Mouse (Mus musculus) neural tube, embryonic 15.5 days (tissue): ENCODE measurements around the gene Vil1. TPM values are rescaled to one million over a fixed set of nuclear protein-coding genes. Genes with fewer than 3 reads are reported as not detected.
A peak's percentile ranks its signal among the peaks of the same experiment; 100 is the strongest.
"Not testable (repeated sequence)": the region's sequence is repeated elsewhere in the genome, so short reads cannot be mapped to it uniquely, and the experiment has no call there.

Source experiments
- ATAC-seq: fragments of 200-750 bp; cut with Nextera tagmentation; 2 replicates; pipeline ENCODE4 v1.8.0; 2017; ENCODE audit warnings: mild to moderate bottlenecking, moderate TSS enrichment, moderate library complexity; ENCODE audit not compliant: low FRiP score
- H3K27ac ChIP-seq: fragments of 300-500 bp; sonication (generic); replicated peaks from 2 replicates; pipeline ENCODE4 v1.5.1; 2015; ENCODE audit warnings: mild to moderate bottlenecking, inconsistent platforms
- H3K27me3 ChIP-seq: fragments of 300-500 bp; sonication (generic); replicated peaks from 2 replicates; pipeline ENCODE4 v1.6.1; 2015; ENCODE audit warnings: inconsistent platforms
- H3K36me3 ChIP-seq: fragments of 300-500 bp; sonication (generic); 2 replicates; pipeline ENCODE4 v1.6.1; 2015; ENCODE audit warnings: inconsistent platforms
- H3K4me1 ChIP-seq: fragments of 300-500 bp; sonication (generic); 2 replicates; pipeline ENCODE4 v1.6.1; 2015; ENCODE audit warnings: inconsistent platforms
- H3K4me2 ChIP-seq: fragments of 300-500 bp; sonication (generic); 2 replicates; pipeline ENCODE4 v1.6.1; 2015; ENCODE audit warnings: inconsistent platforms, mild to moderate bottlenecking, moderate library complexity
- H3K4me3 ChIP-seq: fragments of 300-500 bp; sonication (generic); replicated peaks from 2 replicates; pipeline ENCODE4 v1.5.1; 2015; ENCODE audit warnings: mild to moderate bottlenecking, inconsistent platforms
- H3K9ac ChIP-seq: fragments of 300-500 bp; sonication (generic); replicated peaks from 2 replicates; pipeline ENCODE4 v1.6.1; 2015; ENCODE audit warnings: mild to moderate bottlenecking, inconsistent platforms
- H3K9me3 ChIP-seq: fragments of 300-500 bp; sonication (generic); replicated peaks from 2 replicates; pipeline ENCODE4 v1.6.1; 2016; ENCODE audit warnings: inconsistent platforms
- WGBS: fragments of 180-500 bp; shearing (Covaris S2); methylation state at CpG from one replicate; pipeline ENCODE4 v1.1.7; 2015; ENCODE audit warnings: mixed read lengths; 5-methylcytosine and 5-hydroxymethylcytosine counted together
- polyA plus RNA-seq: library from polyadenylated mRNA; unstranded; fragments of >200 nt; fragmentation: Nextera tagmentation; extraction: Ambion mirVana; gene quantifications from 2 replicates; pipeline ENCODE4 v1.2.1, GENCODE M21; 2015

Vil1 gene
- polyA plus RNA-seq, 1 experiment from 2014 or later: 0.33 TPM

DNA sequence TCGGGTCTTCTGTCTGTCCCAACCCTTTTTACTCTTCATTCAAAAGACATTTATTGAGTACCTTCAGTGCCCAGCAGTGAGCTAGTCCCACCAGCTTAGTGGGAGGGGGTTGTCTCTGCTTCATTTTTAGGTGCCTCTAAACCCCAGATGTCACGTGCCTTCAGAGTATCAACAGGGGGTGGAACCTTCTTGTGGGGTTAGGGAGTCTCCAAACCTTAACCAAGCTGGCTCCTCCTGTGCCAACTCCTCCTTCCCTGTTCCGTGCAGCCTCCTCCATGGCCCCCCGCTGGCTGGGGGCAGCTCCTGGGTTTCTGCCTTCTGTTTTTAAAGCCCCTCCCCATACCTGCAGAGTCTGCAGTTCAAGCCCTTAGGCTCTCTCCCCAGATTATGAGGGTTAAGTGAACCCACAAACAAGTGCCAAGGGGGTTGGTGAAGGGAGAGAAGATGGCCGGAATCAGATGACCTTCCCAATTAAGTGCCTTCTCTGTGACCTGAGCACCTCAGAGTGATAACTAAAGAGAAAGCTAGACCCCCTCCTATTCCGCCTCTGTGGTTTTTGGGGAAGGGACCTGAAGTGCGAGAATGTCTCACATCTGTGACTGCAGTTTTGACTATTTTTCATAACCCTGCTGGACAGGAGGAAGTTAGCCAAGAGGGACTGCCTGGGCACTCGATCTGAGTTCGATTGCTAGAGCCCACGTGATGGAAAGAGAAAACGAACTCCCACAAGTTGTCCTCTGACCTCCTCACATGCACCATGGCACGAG lies 12.5 kb upstream of the Vil1 start:
- peak overlapping the region; percentile 45 for H3K4me3 ChIP-seq
- H3K9me3 ChIP-seq, ATAC-seq, H3K27me3 ChIP-seq, H3K36me3 ChIP-seq: not testable (repeated sequence)
- peak overlapping the region; percentile 81; the same call in 1 of the 2 replicates for H3K27ac ChIP-seq
- peak overlapping the region; percentile 82 for H3K4me2 ChIP-seq
- H3K4me1 ChIP-seq: peaks cover 28% of the 10 kb centered on the region
- peak overlapping the region; percentile 44; the same call in 1 of the 2 replicates for H3K9ac ChIP-seq
- WGBS: 10% methylated on average over 12 of the region's 12 CpGs

DNA sequence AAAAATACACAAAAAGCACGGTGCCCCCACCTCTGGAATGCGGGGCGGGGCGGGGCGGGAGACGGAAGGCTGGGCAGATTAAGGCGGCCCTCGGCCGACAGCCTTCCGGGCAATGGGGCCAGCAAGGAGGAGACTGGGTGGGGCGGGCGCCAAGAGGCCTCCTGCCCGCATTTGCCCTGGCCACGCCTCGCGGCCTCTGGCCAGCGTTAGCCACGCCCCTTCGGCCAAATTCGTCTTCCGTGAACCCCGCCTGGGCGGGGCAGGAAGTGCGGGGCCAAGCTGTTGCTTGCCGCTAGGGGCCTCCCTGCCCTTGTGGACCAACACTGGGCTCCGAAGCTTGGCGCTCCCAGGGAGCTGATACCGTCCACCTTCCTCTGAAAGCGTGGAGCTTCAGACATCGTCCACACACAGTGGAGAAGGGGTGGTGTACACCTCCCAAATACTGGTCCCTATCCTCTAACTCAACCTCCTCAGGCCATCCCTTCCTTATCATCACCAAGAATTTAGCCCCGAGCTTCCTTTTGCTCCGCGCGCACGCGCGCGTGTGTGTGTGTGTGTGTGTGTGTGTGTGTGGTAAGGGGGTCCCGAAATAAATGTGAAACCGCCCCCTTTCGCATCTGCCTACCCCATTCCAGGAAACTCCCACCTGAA lies 11.8 kb upstream of the Vil1 start:
- peaks cover 6% of the 10 kb centered on the region for H3K36me3 ChIP-seq
- ATAC-seq: peak; percentile 87
- no peaks in the 10 kb centered on the region for H3K27me3 ChIP-seq
- peak overlapping the region; percentile 82 for H3K4me2 ChIP-seq
- H3K27ac ChIP-seq: peak overlapping the region; percentile 81
- under 1% methylated on average over 41 of the region's 41 CpGs for WGBS
- peak overlapping the region; percentile 44 for H3K9ac ChIP-seq
- peaks cover 23% of the 10 kb centered on the region for H3K4me1 ChIP-seq
- peak overlapping the region; percentile 45 for H3K4me3 ChIP-seq
- no peaks in the 10 kb centered on the region for H3K9me3 ChIP-seq

DNA sequence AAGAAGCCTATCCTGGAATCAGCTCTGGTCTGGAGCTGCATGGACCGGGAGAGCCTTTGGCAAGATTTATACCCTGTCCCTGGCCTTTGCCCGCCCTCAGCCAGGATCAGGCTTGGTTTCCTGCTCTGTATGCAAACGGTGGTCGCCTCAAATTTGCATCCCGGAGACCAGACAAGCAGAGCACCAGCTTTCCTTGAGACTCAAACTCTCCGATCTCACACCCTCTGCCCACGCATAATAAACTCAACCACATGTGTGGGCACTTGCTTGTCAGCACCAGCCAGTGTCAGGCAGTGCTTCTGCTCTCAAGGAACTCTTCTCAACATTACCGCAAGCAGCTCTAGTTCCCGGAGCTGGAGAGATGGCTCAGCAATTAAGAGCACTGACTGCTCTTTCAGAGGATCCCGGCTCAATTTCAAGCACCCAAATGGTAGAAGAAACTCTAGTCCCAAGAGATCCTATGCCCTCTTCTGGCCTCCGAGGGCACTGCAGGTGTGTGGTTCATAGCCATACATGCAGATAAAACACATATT lies 11.2 kb upstream of the Vil1 start:
- peak overlapping the region; percentile 81 for H3K27ac ChIP-seq
- peak overlapping the region; percentile 44 for H3K9ac ChIP-seq
- H3K4me1 ChIP-seq: peaks cover 17% of the 10 kb centered on the region
- H3K27me3 ChIP-seq: no peaks in the 10 kb centered on the region
- no peaks in the 10 kb centered on the region for H3K9me3 ChIP-seq
- H3K4me2 ChIP-seq: peak overlapping the region; percentile 82
- 3% methylated on average over 11 of the region's 11 CpGs for whole genome bisulfite sequencing
- peak overlapping the region; percentile 45 for H3K4me3 ChIP-seq
- H3K36me3 ChIP-seq: peaks cover 6% of the 10 kb centered on the region
- peak; percentile 27; the same call in 1 of the 2 replicates for ATAC-seq

DNA sequence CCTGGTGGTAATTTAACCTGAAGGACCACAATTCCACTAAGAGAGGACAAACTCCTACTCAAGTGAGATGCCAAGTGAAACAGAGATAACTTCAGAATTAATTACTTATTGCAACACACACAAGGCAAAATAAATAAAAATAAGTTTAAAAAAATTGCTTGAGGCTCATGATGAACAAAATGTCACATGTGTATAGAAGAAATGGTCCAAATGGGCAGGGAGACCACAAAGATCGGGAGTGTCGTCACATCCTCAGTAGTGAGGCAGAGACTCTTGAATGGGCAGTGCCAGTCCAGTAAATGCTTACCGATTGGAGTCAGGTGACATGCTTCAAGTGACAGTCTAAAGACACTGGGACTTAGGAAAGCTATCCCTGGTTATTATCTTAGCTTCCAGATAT lies 8.6 kb upstream of the Vil1 start:
- ATAC-seq: no peak
- WGBS: 89% methylated on average over 3 of the region's 3 CpGs

DNA sequence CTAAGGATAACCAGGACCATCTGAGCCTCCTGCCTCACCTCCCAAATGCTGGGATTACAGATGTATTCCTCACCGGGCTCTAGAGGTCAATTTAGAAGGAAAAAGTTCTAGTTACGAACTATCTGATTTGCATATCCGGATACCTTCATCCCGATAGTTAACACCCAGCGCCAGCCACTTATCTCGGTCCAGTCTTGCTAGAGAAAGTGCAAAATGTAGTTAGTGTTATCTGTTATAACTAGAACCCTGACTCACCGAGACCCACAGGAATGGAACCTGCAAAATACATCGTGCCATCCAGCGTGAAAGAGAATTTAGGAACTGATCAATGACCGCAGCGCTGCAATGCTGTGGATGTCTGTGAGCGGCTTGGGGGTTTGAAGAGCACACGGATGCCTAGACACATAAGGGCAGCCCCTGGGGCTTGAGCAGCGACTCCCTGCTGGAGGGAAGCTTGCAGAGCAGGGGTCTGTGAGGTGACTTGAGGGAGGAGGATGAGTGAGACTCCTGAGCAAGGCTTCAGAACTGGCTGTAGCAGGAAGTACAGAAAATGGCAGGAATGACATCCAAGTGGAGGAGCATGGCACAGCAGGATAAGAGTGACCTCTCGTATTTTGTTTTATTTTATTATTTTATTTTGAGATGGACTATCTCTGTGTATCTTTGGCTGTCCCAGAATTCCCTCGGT lies 8.0 kb upstream of the Vil1 start:
- Histone ChIP-seq H3K4me2 (no peak overlapping the region), H3K27ac (no peak overlapping the region), H3K9me3 (no peaks in the 10 kb centered on the region), H3K4me3 (no peak overlapping the region), H3K36me3 (no peaks in the 10 kb centered on the region), H3K9ac (no peak overlapping the region), H3K27me3 (no peaks in the 10 kb centered on the region), H3K4me1 (peaks cover 11% of the 10 kb centered on the region)
- ATAC-seq: no peak
- WGBS: 55% methylated on average over 16 of the region's 16 CpGs

More for the DNA sequence above, 8.6 kb upstream of the Vil1 start:
- Histone ChIP-seq H3K27ac (no peak overlapping the region), H3K4me1 (peaks cover 11% of the 10 kb centered on the region), H3K27me3 (no peaks in the 10 kb centered on the region), H3K4me2 (no peak overlapping the region), H3K4me3 (no peak overlapping the region), H3K9me3 (no peaks in the 10 kb centered on the region), H3K9ac (no peak overlapping the region), H3K36me3 (no peaks in the 10 kb centered on the region)

DNA sequence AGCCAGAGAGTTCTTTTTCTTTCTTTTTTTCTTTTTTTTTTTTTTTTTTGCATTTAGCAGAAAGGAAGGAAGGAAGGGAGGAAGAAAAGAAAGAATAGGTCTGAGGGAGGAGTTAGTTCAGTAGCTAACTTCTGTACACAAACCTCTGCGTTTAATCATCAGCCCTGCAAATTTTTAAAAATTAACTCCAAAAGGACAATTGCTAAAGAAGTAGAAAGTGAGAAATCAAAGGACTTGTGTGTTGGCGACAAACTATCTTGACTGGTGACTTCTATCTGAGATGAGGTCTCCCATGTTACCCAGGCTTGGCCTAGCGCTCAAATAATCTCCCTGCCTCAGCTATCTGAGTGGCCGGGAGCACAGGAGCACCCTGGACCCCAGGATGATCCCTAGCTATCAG lies 5.0 kb upstream of the Vil1 start:
- no peaks in the 10 kb centered on the region for H3K9me3 ChIP-seq
- no peak overlapping the region for H3K27ac ChIP-seq
- no peak overlapping the region for H3K4me3 ChIP-seq
- no peak for ATAC-seq
- H3K4me1 ChIP-seq: no peaks in the 10 kb centered on the region
- 92% methylated on average over 4 of the region's 4 CpGs for WGBS
- H3K4me2 ChIP-seq: no peak overlapping the region
- H3K36me3 ChIP-seq: no peaks in the 10 kb centered on the region
- no peaks in the 10 kb centered on the region for H3K27me3 ChIP-seq
- no peak overlapping the region for H3K9ac ChIP-seq

DNA sequence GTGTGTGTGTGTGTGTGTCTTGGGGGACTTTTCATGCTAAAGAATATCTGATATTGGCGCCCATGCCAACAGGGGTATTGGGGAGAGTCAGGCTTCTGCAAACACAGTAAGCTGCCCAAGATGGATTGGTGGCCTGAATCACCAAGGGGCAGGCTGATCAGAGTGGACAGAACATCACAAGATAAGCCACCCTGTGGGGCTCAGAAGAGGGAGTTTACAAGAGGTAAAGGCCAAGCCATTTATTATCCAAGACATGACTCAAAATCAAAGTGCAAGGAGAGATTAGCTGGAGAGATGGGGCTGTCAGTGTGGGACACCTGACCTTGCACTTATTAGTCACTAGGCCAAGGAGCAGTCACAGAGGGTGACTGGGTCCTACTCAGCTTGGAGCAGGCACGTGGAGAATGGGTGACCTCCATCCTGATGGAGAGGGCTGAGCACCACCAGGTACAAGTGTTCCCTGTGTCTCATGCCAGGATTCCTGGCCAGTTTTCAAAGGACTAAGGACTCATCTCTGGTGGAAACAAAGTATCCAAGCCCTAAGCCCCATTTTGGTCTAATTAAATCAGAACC lies 2.7 kb downstream of the Vil1 start:
- ATAC-seq: no peak
- Histone ChIP-seq H3K27me3 (no peaks in the 10 kb centered on the region), H3K9me3 (no peaks in the 10 kb centered on the region), H3K4me3 (no peak overlapping the region), H3K4me1 (no peaks in the 10 kb centered on the region), H3K36me3 (no peaks in the 10 kb centered on the region), H3K9ac (no peak overlapping the region), H3K27ac (no peak overlapping the region), H3K4me2 (no peak overlapping the region)
- WGBS: 70% methylated on average over 2 of the region's 2 CpGs

DNA sequence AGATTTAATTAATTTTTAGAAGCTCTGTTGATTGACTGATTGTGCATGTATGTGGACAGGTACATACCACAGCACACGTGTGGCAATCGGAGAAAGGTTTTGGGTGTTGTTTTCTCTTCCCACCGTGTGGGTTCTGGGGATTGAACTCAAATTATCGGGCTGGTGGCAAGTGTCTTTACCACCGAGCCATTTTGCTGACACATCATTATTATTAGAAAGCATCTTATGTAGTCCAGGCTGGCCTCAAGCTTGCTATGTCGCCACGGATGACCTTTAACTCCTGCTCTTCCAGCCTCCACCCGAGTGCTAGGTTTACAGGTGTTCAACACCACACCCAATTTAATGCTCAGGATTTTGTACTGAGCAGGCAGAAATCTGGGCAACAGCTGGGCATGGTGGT lies 3.5 kb downstream of the Vil1 start:
- Histone ChIP-seq H3K4me2 (no peak overlapping the region), H3K9me3 (no peaks in the 10 kb centered on the region), H3K4me3 (no peak overlapping the region), H3K36me3 (no peaks in the 10 kb centered on the region), H3K4me1 (no peaks in the 10 kb centered on the region), H3K27me3 (no peaks in the 10 kb centered on the region), H3K9ac (no peak overlapping the region), H3K27ac (no peak overlapping the region)
- no peak for ATAC-seq
- 90% methylated on average over 8 of the region's 8 CpGs for WGBS

DNA sequence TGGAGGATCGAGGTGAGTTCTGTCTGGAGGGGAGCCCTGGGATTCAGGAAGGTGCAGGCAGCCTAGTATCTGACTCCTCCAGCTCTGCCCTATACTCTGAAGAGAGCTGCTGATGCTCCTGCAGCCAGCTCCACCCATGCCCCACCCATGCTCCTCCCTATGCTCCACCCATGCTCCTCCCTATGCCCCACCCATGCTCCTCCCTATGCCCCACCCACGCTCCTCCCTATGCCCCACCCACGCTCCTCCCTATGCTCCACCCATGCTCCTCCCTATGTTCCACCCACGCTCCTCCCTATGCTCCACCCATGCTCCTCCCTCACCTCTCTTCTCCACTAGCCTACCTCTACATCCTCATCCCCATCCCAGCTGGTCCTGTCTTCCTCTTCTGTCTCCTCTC lies 6.0 kb downstream of the Vil1 start:
- no peak for ATAC-seq
- H3K27ac ChIP-seq: no peak overlapping the region
- H3K9ac ChIP-seq: no peak overlapping the region

DNA sequence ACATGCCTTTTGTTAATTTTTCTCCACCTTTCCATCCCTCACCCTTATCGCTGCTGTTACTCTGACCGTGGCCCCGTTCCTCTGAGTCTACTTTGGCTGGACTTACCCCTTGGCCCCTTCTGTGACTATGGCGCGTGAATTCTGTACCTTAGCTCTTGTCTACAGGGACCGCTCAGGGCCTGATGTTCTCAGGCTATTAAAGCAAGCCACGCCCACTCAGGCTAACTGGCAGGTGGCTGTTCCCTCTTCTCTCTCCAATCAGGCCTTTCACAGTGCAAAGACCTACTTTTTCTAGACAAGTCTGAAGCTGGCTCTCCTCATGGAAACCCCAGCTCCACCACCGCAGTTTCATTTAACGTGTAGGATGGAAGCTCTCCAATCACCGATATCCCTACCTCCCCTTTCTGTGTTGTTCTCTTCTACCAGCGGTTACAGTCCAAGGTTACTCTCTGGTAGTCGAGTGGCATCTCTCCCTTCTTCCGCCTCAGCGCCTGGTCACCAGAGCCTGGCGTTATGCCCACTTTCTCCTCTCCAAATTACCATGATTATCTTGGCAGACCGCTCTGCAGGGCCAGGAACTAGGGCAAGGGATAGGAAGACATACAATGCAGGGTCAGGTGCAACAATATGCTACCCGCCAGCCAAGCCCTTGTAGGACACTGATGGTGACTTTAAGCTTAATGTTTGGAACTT lies 9.7 kb downstream of the Vil1 start:
- Histone ChIP-seq H3K27ac (no peak overlapping the region), H3K4me1 (no peaks in the 10 kb centered on the region), H3K4me2 (no peak overlapping the region), H3K9ac (no peak overlapping the region), H3K4me3 (no peak overlapping the region), H3K36me3 (no peaks in the 10 kb centered on the region), H3K27me3 (no peaks in the 10 kb centered on the region), H3K9me3 (no peaks in the 10 kb centered on the region)
- 75% methylated on average over 17 of the region's 17 CpGs for WGBS
- ATAC-seq: no peak

More for the DNA sequence above, 6.0 kb downstream of the Vil1 start:
- 46% methylated on average over 4 of the region's 4 CpGs for WGBS
- Histone ChIP-seq H3K9me3 (no peaks in the 10 kb centered on the region), H3K4me2 (no peak overlapping the region), H3K4me3 (no peak overlapping the region), H3K27me3 (no peaks in the 10 kb centered on the region), H3K36me3 (no peaks in the 10 kb centered on the region), H3K4me1 (no peaks in the 10 kb centered on the region)

DNA sequence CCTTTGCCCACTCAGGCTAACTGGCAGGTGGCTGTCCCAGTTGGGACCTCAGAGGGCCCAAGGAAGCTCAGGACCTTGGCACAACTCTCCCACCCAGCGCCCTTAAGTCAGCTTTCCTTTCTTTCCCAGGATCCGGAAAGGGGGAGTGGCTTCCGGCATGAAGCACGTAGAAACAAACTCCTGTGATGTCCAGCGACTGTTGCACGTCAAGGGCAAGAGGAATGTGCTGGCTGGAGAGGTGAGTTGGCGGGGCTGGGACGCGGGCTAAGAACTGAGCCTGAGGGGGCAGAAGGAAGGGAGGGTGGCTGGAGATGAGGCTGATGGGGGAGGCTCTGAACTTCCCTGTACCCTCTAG lies 10.2 kb downstream of the Vil1 start:
- H3K27ac ChIP-seq: no peak overlapping the region
- no peak overlapping the region for H3K9ac ChIP-seq
- no peak for ATAC-seq
- no peak overlapping the region for H3K4me2 ChIP-seq
- no peaks in the 10 kb centered on the region for H3K36me3 ChIP-seq
- H3K9me3 ChIP-seq: no peaks in the 10 kb centered on the region
- 79% methylated on average over 9 of the region's 9 CpGs for WGBS
- no peaks in the 10 kb centered on the region for H3K27me3 ChIP-seq
- no peaks in the 10 kb centered on the region for H3K4me1 ChIP-seq
- no peak overlapping the region for H3K4me3 ChIP-seq
